Mouse (Mus musculus) fibroblast of lung, adult 2 months (primary cell): ENCODE measurements at regions not wholly inside any gene's neighbourhood (a gene's known extent, or its start where the extent isn't known, plus 50 kb on each side); places are given as distances from the start of the nearest gene placed in this dataset.

Experiments
- DNase-seq: peaks from one replicate; pipeline ENCODE4 v3.0.0-alpha.2; 2011; ENCODE audit warnings: low read depth

GRCm38 (mm10) chr4:22292169-22292568 is 65.2 kb upstream of the Fbxl4 start:
- DNase-seq = no peak

- no peak for DNase-seq
Observed at GRCm38 (mm10) chr4:22300206-22300605, 57.1 kb upstream of the Fbxl4 start.

GRCm38 (mm10) chr4:22301148-22301942 is 56.0 kb upstream of the Fbxl4 start:
- no peak for DNase-seq

GRCm38 (mm10) chr4:22301943-22302215 is 55.5 kb upstream of the Fbxl4 start:
- no peak for DNase-seq

- no peak for DNase-seq
Observed at GRCm38 (mm10) chr4:22302262-22302661, 55.1 kb upstream of the Fbxl4 start.
